ENCODE assay signal across 8 mouse cellular contexts in genomic region chr10:81059603-81060543, GRCm38 (mm10). TPM values are rescaled to one million over a fixed set of nuclear protein-coding genes. Genes with fewer than 3 reads are reported as not detected.
A peak's percentile ranks its signal among the peaks of the same experiment; 100 is the strongest.
DNase-seq lines count a peak whose midpoint lies in the region; ATAC-seq lines count a peak whose summit lies in the region.

Gene Sgta, minus strand, starts transcription at chr10:81060181.

- H3K4me1 ChIP-seq in hindbrain, embryonic 11.5 days (replicated peaks; ENCODE audit: control insufficient read depth, insufficient read depth, low read length), result peaks cover 9% of the 10 kb centered on the region

- H3K36me3 ChIP-seq in hindbrain, embryonic 11.5 days (ENCODE audit: control insufficient read depth, insufficient read depth, low read length), result 0 out of 2 replicates have a peak, but pooled peaks cover 3% of the 10 kb centered on the region

- no peaks in the 10 kb centered on the region for H3K9me3 ChIP-seq in hindbrain, embryonic 11.5 days (ENCODE audit: control insufficient read depth, low read length)

- peak; percentile 94 for ATAC-seq in hindbrain, embryonic 11.5 days (ENCODE audit: low FRiP score)

- no peaks in the 10 kb centered on the region for H3K27me3 ChIP-seq in hindbrain, embryonic 11.5 days (ENCODE audit: control insufficient read depth, insufficient read depth, low read length)

- peak within 1 kb of the TSS; percentile 82 for H3K9ac ChIP-seq in hindbrain, embryonic 11.5 days (ENCODE audit: low read depth, low read length)

- peak within 1 kb of the TSS; percentile 86 for H3K4me3 ChIP-seq in hindbrain, embryonic 11.5 days (ENCODE audit: low read depth, low read length)

- under 1% methylated on average over 48 of the region's 48 CpGs for WGBS in hindbrain, embryonic 11.5 days

- peak; percentile 99 for DNase-seq in Muller cell, postnatal 12 days (ENCODE audit: inconsistent ontology term)
- DNase-seq in cerebellum, adult 9-11 months, result peak; percentile 100
- peak; percentile 100 for DNase-seq in frontal cortex, adult 2 months (ENCODE audit: extremely low spot score in 1 of 2, low spot score in 1 of 2)
- peak; percentile 100 for DNase-seq in hindbrain, embryonic 11.5 days (ENCODE audit: low spot score)
- peak; percentile 99 for DNase-seq in layer of hippocampus, postnatal 10 days (ENCODE audit: low spot score in 2 of 2)
- DNase-seq in lung, postnatal 10 days, result peak; percentile 100
- peak; percentile 96 for DNase-seq in ovary, postnatal 36 days (ENCODE audit: low spot score)
- DNase-seq in thymus, postnatal 25 days, result peak; percentile 97

- no peak within 1 kb of the TSS for H3K27ac ChIP-seq in hindbrain, embryonic 11.5 days (ENCODE audit: low read depth, low read length)

- H3K4me2 ChIP-seq in hindbrain, embryonic 11.5 days (replicated peaks; ENCODE audit: low read depth, low read length), result peak within 1 kb of the TSS; percentile 84

RNA-seq across cellular contexts. Expression of gene Sgta, which starts in this region (rescaled TPM):
- 207 and 208 TPM in 2 replicates for polyA plus RNA-seq in frontal cortex, adult 2 months (2012; rRNA removed)
- 200 and 210 TPM in 2 replicates for polyA plus RNA-seq in hindbrain, embryonic 11.5 days (2014; fragmentation: Nextera tagmentation; extraction: Ambion mirVana)
- 100 to 1,000 TPM; 176 to 186 TPM for total RNA-seq in layer of hippocampus, postnatal 10 days (2021)
